Mouse (Mus musculus): ENCODE results near the gene Spata3. TPM values are rescaled to one million over a fixed set of nuclear protein-coding genes. Genes with fewer than 3 reads are reported as not detected.

The Spata3 gene
- total RNA-seq, 2 experiments from 2014 or later = not detected

GRCm38 (mm10) chr1:86032273-86032987 is 15.8 kb downstream of the Spata3 start:
- no peak for DNase-seq

GRCm38 (mm10) chr1:86038191-86038951 is 21.8 kb downstream of the Spata3 start:
- DNase-seq = peak; percentile 41

- no peak for DNase-seq
Measured at GRCm38 (mm10) chr1:86040131-86040530, 23.5 kb downstream of the Spata3 start.

- DNase-seq = no peak
Measured at GRCm38 (mm10) chr1:86040817-86041216, 24.2 kb downstream of the Spata3 start.

GRCm38 (mm10) chr1:86045056-86045455 is 28.4 kb downstream of the Spata3 start:
- no peak for DNase-seq

- no peak for DNase-seq
Measured at GRCm38 (mm10) chr1:86045848-86046805, 29.5 kb downstream of the Spata3 start, which contains the start of gene 2810459M11Rik. Gene 2810459M11Rik, plus strand, starts transcription at chr1:86045863.

GRCm38 (mm10) chr1:86046833-86047563 is 30.4 kb downstream of the Spata3 start:
- DNase-seq = no peak

GRCm38 (mm10) chr1:86048231-86048630 is 31.6 kb downstream of the Spata3 start:
- DNase-seq = no peak

- no peak for DNase-seq
Measured at GRCm38 (mm10) chr1:86048744-86049143, 32.1 kb downstream of the Spata3 start.

- peak; percentile 66 for DNase-seq
Measured at GRCm38 (mm10) chr1:86053198-86053921, 36.7 kb downstream of the Spata3 start.

GRCm38 (mm10) chr1:86054943-86055342 is 38.3 kb downstream of the Spata3 start:
- no peak for DNase-seq

- DNase-seq = no peak
Measured at GRCm38 (mm10) chr1:86056284-86056683, 39.7 kb downstream of the Spata3 start.

- DNase-seq = peak; percentile 86
Measured at GRCm38 (mm10) chr1:86058856-86059769, 42.5 kb downstream of the Spata3 start.

GRCm38 (mm10) chr1:86062523-86062922 is 45.9 kb downstream of the Spata3 start:
- DNase-seq = no peak

GRCm38 (mm10) chr1:86064271-86064991 is 47.8 kb downstream of the Spata3 start, which contains the start of gene Psmd1:
Gene Psmd1, plus strand, starts transcription at chr1:86064387.
- DNase-seq = peak; percentile 83

- DNase-seq = no peak
Measured at GRCm38 (mm10) chr1:86076565-86076964, 59.9 kb downstream of the Spata3 start.

Data from gastrocnemius, postnatal 25 days (tissue).